Mouse (Mus musculus) layer of hippocampus, adult 9-10 months (tissue): ENCODE data around the gene Slc44a4.
"Not testable (repeated sequence)": the region's sequence is repeated elsewhere in the genome, so short reads cannot be mapped to it uniquely, and the experiment has no call there.

Experiments used
- DNase-seq: peaks from one replicate; pipeline ENCODE4 v3.0.0; 2022; ENCODE audit warnings: low spot score

The Slc44a4 gene

DNA sequence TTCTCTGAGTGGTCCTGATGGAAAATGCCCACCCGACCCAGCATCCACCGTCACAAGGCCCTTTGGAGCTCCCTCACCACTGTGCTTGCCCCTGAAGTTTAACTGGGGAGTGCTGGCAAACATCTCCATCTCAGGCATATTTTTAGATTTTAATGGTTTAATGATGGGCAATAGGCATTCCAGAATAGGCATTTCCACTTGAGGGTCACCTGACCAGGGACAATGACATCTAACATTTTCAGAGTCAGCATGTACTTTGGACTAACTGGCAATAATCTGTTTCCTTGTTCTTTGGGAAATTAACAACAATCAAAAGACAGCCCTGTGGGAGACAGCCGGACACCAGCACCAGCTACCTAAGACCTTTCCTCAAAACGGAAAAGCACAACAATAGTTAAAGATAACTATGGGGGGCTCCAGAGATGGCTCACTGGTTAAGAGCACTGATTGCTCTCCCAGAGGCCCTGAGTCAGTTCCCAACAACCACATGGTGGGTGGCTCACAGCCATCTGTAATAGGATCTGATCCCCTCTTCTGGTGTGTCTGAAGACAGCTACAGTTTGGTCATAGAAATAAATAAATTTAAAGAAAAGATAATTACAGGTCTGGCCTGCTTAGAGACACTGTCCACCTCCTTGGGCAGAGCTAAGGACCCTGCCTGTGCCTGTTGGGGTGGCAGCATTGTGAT lies 29.0 kb downstream of the Slc44a4 start:
- DNase-seq: no peak

DNA sequence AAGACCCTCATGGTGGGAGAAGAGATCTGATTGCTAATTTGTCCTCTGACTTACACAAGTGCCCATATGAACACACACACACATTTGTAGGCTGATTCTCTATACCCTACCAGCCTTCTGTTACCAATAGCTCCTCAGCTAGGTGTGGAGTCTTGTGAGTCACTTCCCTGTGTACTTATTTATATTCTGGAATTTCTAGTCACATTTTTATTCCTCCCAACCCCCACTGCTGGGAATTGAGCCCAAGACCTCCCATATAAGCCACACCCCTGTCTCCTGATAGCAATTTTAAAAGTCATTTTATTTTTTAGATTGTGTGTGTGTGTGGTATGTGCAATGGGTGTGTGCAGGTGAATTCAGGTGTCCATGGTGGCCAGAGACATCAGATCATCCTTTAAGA lies 30.1 kb downstream of the Slc44a4 start:
- DNase-seq: no peak

DNA sequence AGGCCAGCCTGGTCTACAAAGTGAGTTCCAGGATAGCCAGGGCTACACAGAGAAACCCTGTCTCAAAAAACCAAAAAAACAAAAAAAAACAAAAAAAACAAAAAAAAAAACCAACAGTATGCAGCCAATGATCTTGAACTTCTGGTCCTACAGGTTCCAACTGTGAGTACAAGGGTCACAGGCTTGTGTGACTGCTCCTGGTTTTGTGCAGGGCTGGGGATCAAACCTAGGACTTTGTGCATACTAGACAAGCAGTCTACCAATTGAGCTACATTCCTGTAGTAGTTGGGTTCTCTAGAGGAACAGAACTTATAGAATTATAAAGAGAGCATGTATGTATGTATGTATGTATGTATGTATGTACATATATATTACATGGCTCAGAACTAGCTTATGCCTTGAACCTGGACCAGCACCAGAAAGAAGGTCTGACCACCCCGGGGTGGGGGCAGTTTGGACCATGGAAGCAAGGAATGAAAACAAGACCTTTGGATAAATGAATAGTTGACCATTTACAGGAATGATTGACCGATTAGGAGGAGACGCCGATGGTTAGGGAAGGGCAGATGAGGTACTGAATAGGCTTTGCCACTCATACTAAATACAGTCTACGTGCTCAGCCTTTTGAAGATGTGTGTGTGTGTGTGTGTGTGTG lies 32.3 kb downstream of the Slc44a4 start:
- DNase-seq: no peak

DNA sequence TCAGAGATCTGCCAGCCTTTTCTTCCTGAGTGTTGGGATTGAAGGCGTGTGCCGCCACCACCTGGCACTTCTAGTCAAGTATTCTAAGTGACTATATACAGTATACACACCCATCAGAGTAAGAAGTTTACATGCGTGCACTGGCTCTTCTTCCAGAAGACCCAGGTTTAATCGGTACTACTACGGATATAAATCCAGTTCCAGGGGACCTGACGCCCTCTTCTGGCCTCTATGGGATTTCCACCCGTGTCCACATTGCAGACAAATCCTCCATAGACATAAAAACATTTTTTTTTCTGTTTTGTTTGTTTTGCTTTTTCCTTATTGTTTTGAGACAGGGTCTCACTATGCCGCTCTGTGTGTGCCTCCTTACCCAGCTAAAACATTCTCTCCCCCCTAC lies 33.3 kb downstream of the Slc44a4 start:
- DNase-seq: no peak

DNA sequence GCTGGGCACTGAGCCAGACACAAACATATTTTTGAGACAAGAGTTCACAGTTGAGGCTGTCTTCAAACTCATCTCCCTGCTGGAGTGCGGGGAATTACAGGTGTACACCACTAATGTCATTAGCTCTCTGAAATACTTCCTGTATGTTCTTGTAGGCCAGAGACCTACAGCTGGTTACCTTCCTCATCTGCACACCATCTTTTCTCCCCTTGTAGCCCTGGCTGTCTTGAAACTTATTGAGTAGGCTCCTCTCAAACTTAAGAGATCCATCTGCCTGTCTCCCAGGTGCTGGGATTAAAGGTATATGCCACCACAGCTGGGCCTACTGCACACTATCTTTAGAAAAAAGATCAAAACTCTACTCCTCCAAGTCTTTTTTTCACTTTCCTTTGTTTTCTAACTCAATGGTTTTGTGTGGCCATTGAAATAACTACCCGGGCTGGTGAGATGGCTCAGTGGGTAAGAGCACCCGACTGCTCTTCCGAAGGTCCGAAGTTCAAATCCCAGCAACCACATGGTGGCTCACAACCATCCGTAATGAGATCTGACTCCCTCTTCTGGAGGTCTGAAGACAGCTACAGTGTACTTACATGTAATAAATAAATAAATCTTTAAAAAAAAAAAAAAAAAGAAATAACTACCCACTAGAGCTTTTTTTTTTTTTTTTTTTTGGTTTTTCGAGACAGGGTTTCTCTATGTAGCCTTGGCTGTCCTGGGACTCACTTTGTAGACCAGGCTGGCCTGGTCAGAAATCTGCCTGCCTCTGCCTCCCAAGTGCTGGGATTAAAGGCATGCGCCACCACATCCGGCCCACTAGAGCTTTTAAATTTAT lies 34.7 kb downstream of the Slc44a4 start:
- DNase-seq: not testable (repeated sequence)

DNA sequence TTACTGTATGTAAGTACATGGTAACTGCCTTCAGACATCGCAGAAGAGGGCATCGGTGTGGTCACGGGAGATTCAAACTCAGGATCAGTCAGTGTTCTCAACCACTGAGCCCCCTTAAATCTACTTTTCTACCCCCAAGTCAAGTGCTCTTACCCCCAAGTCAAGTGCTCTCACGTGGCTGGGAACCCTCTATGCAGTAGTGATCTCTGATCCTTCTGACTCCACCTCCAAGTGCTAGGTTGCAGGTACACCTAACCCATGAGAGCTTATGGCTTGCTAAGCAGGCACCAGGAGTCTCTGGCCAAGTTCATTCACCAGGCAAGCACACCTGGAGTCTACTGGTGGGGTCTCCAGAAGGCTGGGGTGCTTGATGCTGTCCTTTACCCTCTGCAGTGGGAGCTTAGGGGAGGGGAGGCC lies 35.3 kb downstream of the Slc44a4 start:
- DNase-seq: no peak

DNA sequence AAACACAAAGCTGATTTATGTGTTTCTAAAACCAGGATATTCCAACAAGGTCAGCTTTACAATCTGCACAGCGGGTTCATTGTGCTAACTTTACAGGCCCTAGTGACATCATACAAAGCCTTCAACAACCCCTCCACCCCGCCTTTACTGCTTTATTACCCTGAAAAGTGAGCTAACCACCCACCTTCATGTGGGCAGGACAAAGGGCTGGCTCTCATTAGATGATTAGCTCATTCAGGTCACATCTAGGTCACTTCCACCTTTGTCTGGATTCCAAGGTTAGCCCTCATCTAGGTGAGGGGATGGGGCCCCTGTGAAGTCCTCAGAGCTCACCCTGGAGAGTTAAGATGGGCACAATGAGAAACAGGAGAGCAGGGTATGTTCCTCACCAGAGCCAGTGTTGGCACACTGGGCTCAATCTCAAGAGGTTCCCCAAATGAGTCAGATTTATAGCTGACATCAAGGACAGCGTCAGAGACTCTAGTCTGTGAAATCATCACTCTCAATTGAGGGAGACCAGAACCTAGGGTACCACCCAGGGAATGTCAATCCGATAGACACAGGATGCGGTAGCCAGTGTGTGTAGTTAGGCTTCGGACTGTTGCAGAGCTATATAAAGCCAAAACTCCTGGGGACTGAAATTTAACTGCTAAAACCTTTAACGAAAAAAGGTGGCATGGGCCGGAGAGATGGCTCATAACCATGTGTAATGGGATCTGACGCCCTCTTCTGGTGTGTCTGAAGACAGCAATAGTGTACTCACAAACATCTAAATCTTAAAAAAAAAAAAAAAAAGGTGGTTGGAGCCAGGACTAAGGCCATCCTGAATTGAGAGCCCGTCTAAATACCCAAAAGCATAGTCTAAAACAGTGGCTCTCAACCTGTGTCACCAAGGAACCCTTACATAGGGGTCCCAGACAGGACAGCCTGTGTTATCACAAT lies 36.5 kb downstream of the Slc44a4 start:
- no peak for DNase-seq

DNA sequence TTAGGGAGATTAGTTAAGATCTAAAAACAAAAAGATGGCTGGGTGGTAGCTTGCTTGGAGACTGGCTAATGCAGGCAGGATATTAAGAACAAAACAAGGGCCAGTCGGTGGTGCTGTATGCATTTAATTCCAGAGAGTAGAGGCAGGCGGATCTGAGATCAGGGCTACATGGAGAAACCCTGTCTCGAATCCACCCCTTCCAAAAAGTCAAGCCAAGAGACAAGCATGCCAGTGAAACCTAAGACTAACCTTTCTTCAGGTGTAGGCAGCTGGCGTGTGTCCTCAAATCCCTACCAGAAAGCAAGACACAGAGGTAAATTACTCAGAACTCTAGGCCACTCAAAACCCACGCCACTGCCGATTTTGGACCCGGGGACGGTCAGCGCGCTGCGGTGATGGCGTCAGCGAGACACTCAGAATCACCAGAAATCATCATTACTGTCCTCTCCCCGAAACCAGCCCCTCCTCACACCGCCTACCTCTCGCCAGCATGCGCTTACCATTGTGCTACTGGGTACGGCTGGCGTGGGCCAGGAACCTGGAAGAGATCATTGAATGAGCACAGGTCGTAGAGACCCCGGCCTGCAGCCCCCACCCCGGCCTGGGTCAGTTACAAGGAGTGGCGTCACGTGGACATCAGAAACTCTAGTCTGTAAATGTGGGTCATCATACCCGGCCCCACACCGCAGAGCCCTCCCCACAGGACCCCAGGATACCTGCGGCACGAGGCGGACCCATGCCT lies 37.5 kb downstream of the Slc44a4 start:
- no peak for DNase-seq

DNA sequence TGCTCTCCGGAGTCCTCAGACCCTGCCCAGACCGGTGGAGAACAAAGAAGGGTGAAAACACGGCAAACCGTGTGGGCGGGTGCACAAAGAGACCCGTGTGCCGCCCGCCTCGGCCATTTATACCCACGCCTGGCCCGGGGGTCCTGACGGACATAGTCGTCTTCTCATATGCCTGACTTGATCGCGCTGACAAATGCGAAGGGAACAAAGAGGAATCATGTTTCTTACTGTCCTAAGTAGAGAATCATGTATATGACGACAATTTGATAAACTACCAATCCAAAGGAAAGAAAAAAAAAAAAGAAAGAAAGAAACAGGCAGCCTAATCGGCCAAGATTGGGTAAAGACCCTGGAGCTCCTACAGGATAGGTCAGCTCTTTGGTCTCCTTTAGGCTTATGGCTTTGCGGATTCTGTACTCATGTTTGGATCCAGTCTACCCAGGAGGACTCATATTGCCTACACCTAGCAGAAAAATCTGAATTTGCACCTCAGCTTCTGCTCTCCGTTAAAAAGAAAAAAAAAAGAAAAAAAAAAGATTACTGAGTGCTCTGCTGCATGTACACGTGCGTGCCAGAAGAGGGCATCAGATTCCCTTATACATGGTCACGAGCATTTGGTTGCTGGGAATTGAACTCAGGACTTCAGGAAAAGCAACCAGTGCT lies 38.2 kb downstream of the Slc44a4 start:
- DNase-seq: peak; percentile 74

DNA sequence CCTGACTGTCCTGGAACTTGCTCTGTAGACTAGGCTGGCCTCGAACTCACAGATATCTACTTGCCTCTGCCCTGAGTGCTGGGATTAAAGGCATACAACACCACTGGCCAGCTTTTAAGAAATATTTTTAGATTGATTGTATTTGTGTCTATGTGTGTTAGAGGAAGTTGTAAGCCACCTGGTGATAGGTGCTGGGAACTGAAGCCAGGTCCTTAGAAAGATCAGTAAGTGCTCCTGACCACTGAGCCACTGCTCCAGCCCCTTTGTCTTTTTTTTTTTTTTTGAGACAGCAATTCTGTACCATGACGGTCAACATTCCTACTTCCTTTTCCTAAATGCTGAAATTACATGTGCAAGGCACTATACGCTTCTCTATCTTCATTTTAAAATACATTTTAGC lies 39.0 kb downstream of the Slc44a4 start:
- no peak for DNase-seq

DNA sequence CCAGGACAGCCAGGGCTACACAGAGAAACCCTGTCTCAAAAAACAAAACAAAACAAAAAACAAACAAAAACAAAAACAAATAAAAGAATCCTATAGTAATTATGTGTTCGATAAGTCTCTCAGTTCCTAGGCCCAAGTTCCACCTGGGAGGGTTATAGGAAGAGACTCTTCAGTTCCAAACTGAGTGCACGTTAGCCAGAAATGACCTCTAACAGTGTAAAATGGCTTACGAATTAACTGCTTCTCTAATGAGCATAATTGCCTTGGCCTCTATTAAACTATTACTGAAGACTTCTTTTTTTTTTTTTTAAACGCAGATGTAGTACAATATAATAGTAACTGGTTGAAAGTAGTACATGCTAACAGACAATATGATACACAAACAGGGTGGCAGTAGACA lies 39.6 kb downstream of the Slc44a4 start:
- no peak for DNase-seq

DNA sequence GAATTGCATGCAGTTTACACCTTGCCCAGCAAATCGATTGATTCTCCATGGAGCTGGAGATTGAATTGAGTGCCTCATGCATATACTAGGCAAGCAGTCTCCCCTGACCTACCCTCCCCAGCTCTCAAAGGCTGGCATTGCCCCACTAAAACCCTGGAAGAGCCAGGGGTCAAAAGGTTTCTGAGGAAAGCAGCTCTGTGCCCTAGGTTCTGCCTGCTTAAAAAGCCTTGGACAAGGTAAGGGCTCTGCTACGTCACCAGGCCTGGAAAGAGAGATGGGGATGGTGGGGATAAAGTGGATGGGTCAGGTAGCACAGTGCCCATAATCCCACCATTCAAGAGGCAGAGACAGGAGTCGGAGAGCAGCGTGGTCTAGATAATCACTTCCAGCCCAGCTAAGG lies 40.6 kb downstream of the Slc44a4 start:
- DNase-seq: no peak

DNA sequence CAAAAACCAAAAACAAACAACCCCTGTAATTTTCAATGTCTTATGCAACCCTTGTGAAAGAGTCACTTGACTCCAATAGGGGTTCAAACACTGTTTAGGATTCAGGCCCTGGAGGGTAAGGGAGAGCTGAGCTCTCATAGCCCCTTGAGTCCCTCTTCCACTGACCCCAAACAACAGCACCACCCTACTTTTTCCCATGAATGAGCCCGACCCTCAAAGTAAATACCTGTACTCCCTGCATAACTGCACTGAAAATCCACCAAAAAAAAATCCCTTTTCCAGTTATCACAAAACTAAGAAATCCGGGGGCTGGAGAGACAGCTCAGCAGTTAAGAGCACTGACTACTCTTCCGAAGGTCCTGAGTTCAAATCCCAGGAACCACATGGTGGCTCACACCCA lies 41.6 kb downstream of the Slc44a4 start:
- DNase-seq: no peak

DNA sequence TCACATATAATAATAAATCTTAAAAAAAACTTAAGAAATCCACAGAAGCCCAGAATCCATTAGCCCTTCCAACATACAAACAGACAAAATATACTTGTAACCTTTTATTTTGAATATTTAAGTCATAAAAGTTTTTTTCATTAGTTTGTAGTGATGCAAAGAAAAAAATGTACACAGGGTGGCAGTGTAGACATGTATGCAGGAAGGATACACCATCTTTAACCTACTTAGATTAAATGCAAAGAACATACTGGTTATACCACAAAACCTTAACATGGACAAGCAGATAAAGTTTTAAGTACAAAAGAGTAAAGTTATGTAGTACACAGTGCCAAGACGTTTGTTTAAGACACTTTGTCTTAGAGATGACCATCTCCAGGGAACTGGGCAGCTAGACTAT lies 42.1 kb downstream of the Slc44a4 start:
- DNase-seq: no peak

DNA sequence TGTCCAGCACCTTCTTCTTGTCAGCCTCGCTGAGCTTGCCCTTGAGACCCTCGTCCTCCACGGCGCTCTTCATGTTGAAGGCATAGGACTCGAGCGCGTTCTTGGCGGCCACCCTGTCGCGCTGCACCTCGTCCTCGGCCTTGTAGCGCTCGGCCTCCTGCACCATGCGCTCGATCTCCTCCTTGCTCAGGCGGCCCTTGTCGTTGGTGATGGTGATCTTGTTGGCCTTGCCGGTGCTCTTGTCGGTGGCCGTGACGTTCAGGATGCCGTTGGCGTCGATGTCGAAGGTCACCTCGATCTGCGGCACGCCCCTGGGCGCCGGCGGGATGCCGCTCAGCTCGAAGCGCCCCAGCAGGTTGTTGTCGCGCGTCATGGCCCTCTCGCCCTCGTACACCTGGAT lies 43.0 kb downstream of the Slc44a4 start:
- not testable (repeated sequence) for DNase-seq

DNA sequence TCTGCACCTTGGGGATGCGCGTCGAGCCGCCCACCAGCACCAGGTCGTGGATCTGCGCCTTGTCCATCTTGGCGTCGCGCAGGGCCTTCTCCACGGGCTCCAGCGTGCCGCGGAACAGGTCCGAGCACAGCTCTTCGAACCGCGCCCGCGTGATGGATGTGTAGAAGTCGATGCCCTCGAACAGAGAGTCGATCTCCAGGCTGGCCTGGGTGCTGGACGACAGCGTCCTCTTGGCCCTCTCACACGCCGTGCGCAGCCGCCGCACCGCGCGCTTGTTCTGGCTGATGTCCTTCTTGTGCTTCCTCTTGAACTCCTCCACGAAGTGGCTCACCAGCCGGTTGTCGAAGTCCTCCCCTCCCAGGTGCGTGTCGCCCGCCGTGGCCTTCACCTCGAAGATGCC lies 43.7 kb downstream of the Slc44a4 start:
- DNase-seq: not testable (repeated sequence)

DNA sequence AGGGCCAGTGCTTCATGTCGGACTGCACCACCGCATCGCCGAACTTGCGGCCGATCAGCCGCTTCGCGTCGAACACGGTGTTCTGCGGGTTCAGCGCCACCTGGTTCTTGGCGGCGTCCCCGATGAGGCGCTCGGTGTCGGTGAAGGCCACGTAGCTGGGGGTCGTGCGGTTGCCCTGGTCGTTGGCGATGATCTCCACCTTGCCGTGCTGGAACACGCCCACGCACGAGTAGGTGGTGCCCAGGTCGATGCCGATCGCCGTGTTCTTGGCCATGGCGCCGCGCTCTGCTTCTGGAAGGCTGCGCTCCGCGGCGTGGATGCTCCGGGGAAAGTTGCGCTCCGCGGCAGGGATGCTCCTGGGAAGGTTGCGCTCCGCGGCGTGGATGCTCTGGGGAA lies 44.5 kb downstream of the Slc44a4 start:
- not testable (repeated sequence) for DNase-seq

DNA sequence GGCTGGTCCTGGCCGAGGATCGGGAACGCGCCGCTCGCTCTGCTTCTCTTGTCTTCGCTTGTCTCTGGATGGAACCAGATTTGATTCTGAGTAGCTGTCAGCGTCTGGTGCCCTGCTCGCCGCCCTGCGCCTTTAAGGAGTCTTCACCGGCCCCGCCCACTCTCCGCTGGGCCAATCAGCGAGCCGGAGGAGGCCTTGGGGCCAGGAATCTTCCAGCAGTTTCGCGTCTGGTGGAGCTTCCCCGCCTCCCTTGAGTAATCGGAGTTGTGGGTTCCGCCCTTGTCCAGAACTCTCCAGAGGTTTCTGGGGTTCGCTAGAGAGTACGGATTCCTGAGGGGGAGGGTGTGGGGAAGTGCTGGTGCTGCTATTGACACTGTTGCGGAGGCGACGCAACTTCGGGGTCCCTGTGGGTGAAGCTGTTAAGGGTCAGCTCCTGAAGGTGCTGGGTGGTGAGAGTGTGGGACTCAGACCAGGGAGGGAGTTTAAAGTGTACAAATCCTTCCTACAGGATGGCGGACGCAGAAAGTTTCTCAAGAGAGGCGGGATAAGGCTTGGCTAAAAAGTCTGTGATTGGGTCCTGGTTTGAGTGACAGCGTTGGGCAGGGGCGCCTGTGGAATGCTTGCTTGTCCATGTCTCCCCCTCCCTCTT lies 45.0 kb downstream of the Slc44a4 start, which contains the start of gene Hspa1b:
TSS of gene Hspa1b (minus strand) at position 109 of the 649 bp plus-strand sequence.
- DNase-seq: peak; percentile 59

DNA sequence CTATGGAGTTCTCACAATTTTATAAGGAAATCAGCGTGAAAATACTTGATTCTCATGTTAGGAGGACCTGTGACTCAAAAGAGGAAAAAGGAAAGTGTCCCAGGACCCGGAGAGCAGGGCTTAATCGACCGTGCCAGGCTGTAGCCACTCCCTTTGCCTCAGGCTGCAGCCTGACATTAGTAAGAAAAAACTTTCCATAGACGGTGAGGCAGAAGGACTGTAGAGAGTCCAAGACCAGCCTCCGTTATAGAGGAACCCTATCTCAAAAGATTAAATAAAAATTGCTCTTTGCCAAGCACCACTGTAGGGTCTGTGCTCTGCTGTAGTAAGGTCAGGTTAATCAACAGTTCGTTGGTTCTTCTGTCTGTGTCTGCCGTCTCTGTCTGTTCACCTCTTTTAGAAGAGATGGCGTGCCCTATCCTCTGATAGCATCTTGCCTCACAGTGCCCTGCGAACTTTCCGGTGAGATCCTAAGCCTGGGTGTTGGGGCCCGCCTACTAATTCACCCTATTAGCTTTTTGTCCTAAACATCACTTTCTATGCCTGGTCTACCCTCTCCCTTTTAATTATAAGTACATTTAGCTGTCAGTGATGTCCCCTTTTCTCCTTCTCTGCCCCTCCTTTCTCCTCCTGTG lies 45.7 kb downstream of the Slc44a4 start:
- no peak for DNase-seq
